In genomic region chr1:131121987-131122386, GRCm38 (mm10) we compare ENCODE assay signal across 12 mouse cellular contexts. TPM values are rescaled to one million over a fixed set of nuclear protein-coding genes. Genes with fewer than 3 reads are reported as not detected.
DNase-seq lines count a peak whose midpoint lies in the region; ATAC-seq and TF ChIP-seq lines count a peak whose summit lies in the region.
"Had no signal": no experiment of that assay in that cellular context is flagged by ENCODE, and none has a peak within 500 bp of the region (broad histone marks: within the 10 kb centered on the region; RNA-seq: fewer than 3 reads in every experiment).

No protein-coding gene starts in this region.

- no peak overlapping the region for H3K4me2 ChIP-seq in forebrain, embryonic 11.5 days (ENCODE audit: low read depth, low read length, severe bottlenecking)
- no peak overlapping the region for H3K4me2 ChIP-seq in forebrain, embryonic 12.5 days
- no peak overlapping the region for H3K4me2 ChIP-seq in midbrain, postnatal 0 days (ENCODE audit: low read depth, low read length, poor library complexity, severe bottlenecking)
- H3K4me2 ChIP-seq in midbrain, embryonic 16.5 days (ENCODE audit: low read length): no peak overlapping the region
- no peak overlapping the region for H3K4me2 ChIP-seq in forebrain, embryonic 13.5 days
- H3K4me2 ChIP-seq: hindbrain, embryonic 13.5 days; midbrain, embryonic 12.5 days had no signal

- H3K9me3 ChIP-seq in forebrain, embryonic 11.5 days (ENCODE audit: control insufficient read depth, low read length): no peaks in the 10 kb centered on the region
- no peaks in the 10 kb centered on the region for H3K9me3 ChIP-seq in forebrain, embryonic 12.5 days
- no peaks in the 10 kb centered on the region for H3K9me3 ChIP-seq in midbrain, postnatal 0 days (ENCODE audit: low read length)
- no peaks in the 10 kb centered on the region for H3K9me3 ChIP-seq in midbrain, embryonic 16.5 days (replicated peaks; ENCODE audit: control insufficient read depth, low read length, poor library complexity, severe bottlenecking)
- H3K9me3 ChIP-seq in forebrain, embryonic 13.5 days (replicated peaks): no peaks in the 10 kb centered on the region
- H3K9me3 ChIP-seq: hindbrain, embryonic 13.5 days; limb, embryonic 10.5 days; midbrain, embryonic 12.5 days had no signal

- no peaks in the 10 kb centered on the region for H3K27me3 ChIP-seq in forebrain, embryonic 11.5 days (ENCODE audit: control insufficient read depth, insufficient read depth, low read length)
- no peaks in the 10 kb centered on the region for H3K27me3 ChIP-seq in forebrain, embryonic 12.5 days
- no peaks in the 10 kb centered on the region for H3K27me3 ChIP-seq in midbrain, postnatal 0 days (ENCODE audit: insufficient read depth, low read length)
- H3K27me3 ChIP-seq in midbrain, embryonic 16.5 days (ENCODE audit: control insufficient read depth, insufficient read depth, low read depth, low read length): no peaks in the 10 kb centered on the region
- H3K27me3 ChIP-seq in forebrain, embryonic 13.5 days: no peaks in the 10 kb centered on the region
- H3K27me3 ChIP-seq: hindbrain, embryonic 13.5 days had no signal

- H3K27ac ChIP-seq in forebrain, embryonic 11.5 days (ENCODE audit: low read depth, low read length): no peak overlapping the region
- no peak overlapping the region for H3K27ac ChIP-seq in forebrain, embryonic 12.5 days
- H3K27ac ChIP-seq in midbrain, postnatal 0 days (ENCODE audit: low read depth, low read length): no peak overlapping the region
- H3K27ac ChIP-seq in midbrain, embryonic 16.5 days (ENCODE audit: low read length): no peak overlapping the region
- no peak overlapping the region for H3K27ac ChIP-seq in forebrain, embryonic 13.5 days
- H3K27ac ChIP-seq: hindbrain, embryonic 13.5 days; limb, embryonic 10.5 days; midbrain, embryonic 12.5 days had no signal

- 0 out of 2 replicates have a peak, but pooled peaks cover 2% of the 10 kb centered on the region for H3K36me3 ChIP-seq in forebrain, embryonic 11.5 days (ENCODE audit: control insufficient read depth, insufficient read depth, low read length)
- peaks cover 3% of the 10 kb centered on the region for H3K36me3 ChIP-seq in forebrain, embryonic 12.5 days (replicated peaks)
- peaks cover 8% of the 10 kb centered on the region; the same call in 1 of the 2 replicates for H3K36me3 ChIP-seq in midbrain, postnatal 0 days (ENCODE audit: insufficient read depth, low read length)
- H3K36me3 ChIP-seq in midbrain, embryonic 16.5 days (ENCODE audit: control insufficient read depth, insufficient read depth, low read length): peaks cover 11% of the 10 kb centered on the region; the same call in 1 of the 2 replicates
- peaks cover 16% of the 10 kb centered on the region for H3K36me3 ChIP-seq in forebrain, embryonic 13.5 days (ENCODE audit: poor library complexity, severe bottlenecking)

- 32% methylated on average over 3 of the region's 3 CpGs for WGBS in forebrain, embryonic 11.5 days
- 54% methylated on average over 3 of the region's 3 CpGs for WGBS in forebrain, embryonic 12.5 days
- WGBS in midbrain, postnatal 0 days: 40% methylated on average over 3 of the region's 3 CpGs
- 36% methylated on average over 3 of the region's 3 CpGs for WGBS in midbrain, embryonic 16.5 days
- WGBS in forebrain, embryonic 13.5 days: 39% methylated on average over 3 of the region's 3 CpGs

- H3K4me3 ChIP-seq in forebrain, embryonic 11.5 days (ENCODE audit: low read depth, low read length): no peak overlapping the region
- no peak overlapping the region for H3K4me3 ChIP-seq in forebrain, embryonic 12.5 days (replicated peaks)
- no peak overlapping the region for H3K4me3 ChIP-seq in midbrain, postnatal 0 days (ENCODE audit: low read depth, low read length)
- no peak overlapping the region for H3K4me3 ChIP-seq in midbrain, embryonic 16.5 days (ENCODE audit: low read depth, low read length)
- no peak overlapping the region for H3K4me3 ChIP-seq in forebrain, embryonic 13.5 days
- H3K4me3 ChIP-seq: hindbrain, embryonic 13.5 days; limb, embryonic 10.5 days; midbrain, embryonic 12.5 days had no signal

- TF ChIP-seq CTCF in midbrain, postnatal 0 days (IDR thresholded peaks at IDR 0.05): peak; percentile 39

- H3K9ac ChIP-seq in forebrain, embryonic 11.5 days (ENCODE audit: low read length): no peak overlapping the region
- no peak overlapping the region for H3K9ac ChIP-seq in forebrain, embryonic 12.5 days
- no peak overlapping the region for H3K9ac ChIP-seq in midbrain, postnatal 0 days (replicated peaks; ENCODE audit: low read length, poor library complexity, severe bottlenecking)
- H3K9ac ChIP-seq in midbrain, embryonic 16.5 days (ENCODE audit: low read depth, low read length): no peak overlapping the region
- H3K9ac ChIP-seq in forebrain, embryonic 13.5 days: no peak overlapping the region
- H3K9ac ChIP-seq: hindbrain, embryonic 13.5 days; midbrain, embryonic 12.5 days had no signal

- DNase-seq in forebrain, embryonic 11.5 days (ENCODE audit: low spot score): peak; percentile 52
- no peak for DNase-seq in midbrain, postnatal 0 days (ENCODE audit: low spot score)
- DNase-seq in kidney, postnatal 14 days: peak; percentile 14
- peak; percentile 78 for DNase-seq in thymus, postnatal 4 days
- DNase-seq in layer of hippocampus, adult 9-10 months (ENCODE audit: low spot score): no peak
- DNase-seq: cerebellum, adult 2 months had no signal

- no peak for ATAC-seq in forebrain, embryonic 11.5 days (replicated peaks; ENCODE audit: low FRiP score)
- ATAC-seq in forebrain, embryonic 12.5 days (ENCODE audit: low FRiP score): no peak; the same call in 1 of the 2 replicates
- ATAC-seq in midbrain, postnatal 0 days (ENCODE audit: low FRiP score): no peak
- no peak for ATAC-seq in midbrain, embryonic 16.5 days
- no peak for ATAC-seq in forebrain, embryonic 13.5 days

- H3K4me1 ChIP-seq in forebrain, embryonic 11.5 days (replicated peaks; ENCODE audit: control insufficient read depth, insufficient read depth, low read length): no peaks in the 10 kb centered on the region
- H3K4me1 ChIP-seq in forebrain, embryonic 12.5 days: peaks cover 2% of the 10 kb centered on the region
- H3K4me1 ChIP-seq in midbrain, postnatal 0 days (ENCODE audit: insufficient read depth, low read length): no peaks in the 10 kb centered on the region
- 0 out of 2 replicates have a peak, but pooled peaks cover 1% of the 10 kb centered on the region for H3K4me1 ChIP-seq in midbrain, embryonic 16.5 days (ENCODE audit: control insufficient read depth, insufficient read depth, low read length)
- peaks cover 8% of the 10 kb centered on the region for H3K4me1 ChIP-seq in forebrain, embryonic 13.5 days
- H3K4me1 ChIP-seq: limb, embryonic 10.5 days had no signal

RNA-seq across cellular contexts. Expression of gene Dyrk3, which starts 16.2 kb away (rescaled TPM):
- 17.1 and 20.8 TPM in 2 replicates for polyA plus RNA-seq in forebrain, embryonic 11.5 days (2014; fragmentation: Nextera tagmentation; extraction: Ambion mirVana)
- polyA plus RNA-seq in forebrain, embryonic 12.5 days (2016; fragmentation: Nextera tagmentation; extraction: Ambion mirVana): 20.9 and 21.8 TPM in 2 replicates
- total RNA-seq in midbrain, postnatal 0 days (2014; rRNA removed): 10.6 and 12.0 TPM in 2 replicates
- polyA plus RNA-seq in midbrain, postnatal 0 days (2015; fragmentation: Nextera tagmentation; extraction: Ambion mirVana): 13.0 and 13.4 TPM in 2 replicates
- 14.1 and 17.4 TPM in 2 replicates for polyA plus RNA-seq in midbrain, embryonic 16.5 days (2015; fragmentation: Nextera tagmentation; extraction: Ambion mirVana)
- 16.7 and 18.9 TPM in 2 replicates for polyA plus RNA-seq in forebrain, embryonic 13.5 days (2015; fragmentation: Nextera tagmentation; extraction: Ambion mirVana)

RNA-seq across cellular contexts. Expression of gene Mapkapk2, which starts 24.4 kb away (rescaled TPM):
- polyA plus RNA-seq in forebrain, embryonic 11.5 days (2014; fragmentation: Nextera tagmentation; extraction: Ambion mirVana): 52.3 and 57.8 TPM in 2 replicates
- 51.0 and 55.3 TPM in 2 replicates for polyA plus RNA-seq in forebrain, embryonic 12.5 days (2016; fragmentation: Nextera tagmentation; extraction: Ambion mirVana)
- total RNA-seq in midbrain, postnatal 0 days (2014; rRNA removed): 44.2 and 48.1 TPM in 2 replicates
- polyA plus RNA-seq in midbrain, postnatal 0 days (2015; fragmentation: Nextera tagmentation; extraction: Ambion mirVana): 13.7 and 13.8 TPM in 2 replicates
- polyA plus RNA-seq in midbrain, embryonic 16.5 days (2015; fragmentation: Nextera tagmentation; extraction: Ambion mirVana): 12.6 and 14.9 TPM in 2 replicates
- 28.4 and 30.5 TPM in 2 replicates for polyA plus RNA-seq in forebrain, embryonic 13.5 days (2015; fragmentation: Nextera tagmentation; extraction: Ambion mirVana)

RNA-seq across cellular contexts. Expression of gene Eif2d, which starts 31.0 kb away (rescaled TPM):
- 61.8 and 68.5 TPM in 2 replicates for polyA plus RNA-seq in forebrain, embryonic 11.5 days (2014; fragmentation: Nextera tagmentation; extraction: Ambion mirVana)
- 54.8 and 56.0 TPM in 2 replicates for polyA plus RNA-seq in forebrain, embryonic 12.5 days (2016; fragmentation: Nextera tagmentation; extraction: Ambion mirVana)
- 29.2 and 32.3 TPM in 2 replicates for total RNA-seq in midbrain, postnatal 0 days (2014; rRNA removed)
- 43.2 and 43.4 TPM in 2 replicates for polyA plus RNA-seq in midbrain, postnatal 0 days (2015; fragmentation: Nextera tagmentation; extraction: Ambion mirVana)
- 46.8 and 51.1 TPM in 2 replicates for polyA plus RNA-seq in midbrain, embryonic 16.5 days (2015; fragmentation: Nextera tagmentation; extraction: Ambion mirVana)
- polyA plus RNA-seq in forebrain, embryonic 13.5 days (2015; fragmentation: Nextera tagmentation; extraction: Ambion mirVana): 55.0 and 60.6 TPM in 2 replicates

Comparison
In these comparisons a context has a peak if more than half of its experiments do, and no peak if none do; other contexts are left out.
1. DNase-seq: peak in forebrain, embryonic 11.5 days (single experiment), kidney, postnatal 14 days (single experiment) and thymus, postnatal 4 days (single experiment); none in midbrain, postnatal 0 days (single experiment) and layer of hippocampus, adult 9-10 months (single experiment).